Comparison of ENCODE assay signal across 8 mouse cellular contexts in the genomic region with DNA sequence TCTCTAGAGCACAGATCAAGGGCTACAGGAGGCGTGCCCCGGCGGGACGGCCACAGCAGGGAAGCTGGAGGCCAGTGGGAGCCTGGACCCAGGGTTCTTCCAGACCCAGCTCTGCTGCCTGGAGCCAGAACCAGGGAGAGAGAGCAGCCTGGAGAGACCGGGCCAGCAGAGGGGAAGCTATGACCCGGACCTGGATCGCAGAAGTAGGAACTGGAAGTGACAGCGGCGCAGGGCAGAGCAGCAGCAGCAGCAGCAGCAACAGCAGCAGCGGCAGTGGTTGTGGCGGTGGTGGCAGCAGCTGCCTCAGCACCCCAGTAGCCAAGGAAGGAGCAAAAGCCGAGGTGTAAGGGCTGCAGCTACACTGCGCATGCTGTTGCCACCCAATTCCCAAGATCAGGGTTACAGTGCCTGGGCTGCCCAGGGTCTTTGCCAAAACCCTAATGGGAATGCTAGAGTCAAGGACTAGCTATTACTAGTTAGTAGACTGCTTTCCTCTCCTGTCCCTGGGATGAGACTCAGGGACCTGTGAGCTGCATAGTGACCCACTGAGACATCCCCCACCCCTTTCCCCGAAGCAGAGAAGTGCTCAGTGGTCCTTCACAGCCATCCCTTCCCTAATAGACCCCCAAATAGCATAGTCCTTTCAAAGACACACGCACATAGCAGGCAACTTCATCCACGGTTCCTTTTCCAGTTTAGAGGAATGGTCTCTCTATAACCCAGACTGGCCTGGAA. TPM values are rescaled to one million over a fixed set of nuclear protein-coding genes. Genes with fewer than 3 reads are reported as not detected.
A peak's percentile ranks its signal among the peaks of the same experiment; 100 is the strongest.
DNase-seq lines count a peak whose midpoint lies in the region; ATAC-seq and TF ChIP-seq lines count a peak whose summit lies in the region.

No protein-coding gene starts in this region.

- no peak for TF ChIP-seq CTCF in brain, embryonic 14.5 days (IDR thresholded peaks at IDR 0.05; ENCODE audit: borderline replicate concordance, extremely low read depth, insufficient read depth, insufficient read length)
- TF ChIP-seq CTCF in small intestine, adult 2 months (IDR thresholded peaks at IDR 0.05; ENCODE audit: extremely low read depth, insufficient read length, insufficient replicate concordance, low read depth, low read length), result no peak

- 21% methylated on average over 16 of the region's 16 CpGs for WGBS in forebrain, embryonic 16.5 days
- 31% methylated on average over 16 of the region's 16 CpGs for WGBS in small intestine, adult 2 months

- H3K4me1 ChIP-seq in forebrain, embryonic 16.5 days (replicated peaks; ENCODE audit: control insufficient read depth, insufficient read depth, low read length), result 0 out of 2 replicates have a peak, but pooled peaks cover 6% of the 10 kb centered on the region
- peaks cover 21% of the 10 kb centered on the region for H3K4me1 ChIP-seq in megakaryocyte, embryonic 14.5 days
- H3K4me1 ChIP-seq in small intestine, adult 2 months (ENCODE audit: control insufficient read depth, insufficient read depth, insufficient read length, low read length), result peaks cover 3% of the 10 kb centered on the region; the same call in 1 of the 2 replicates

- H3K27me3 ChIP-seq in forebrain, embryonic 16.5 days (replicated peaks; ENCODE audit: control insufficient read depth, insufficient read depth, low read length), result no peaks in the 10 kb centered on the region
- peaks cover 30% of the 10 kb centered on the region for H3K27me3 ChIP-seq in megakaryocyte, embryonic 14.5 days (replicated peaks)
- no peaks in the 10 kb centered on the region for H3K27me3 ChIP-seq in small intestine, adult 2 months (ENCODE audit: control insufficient read depth, insufficient read depth, low read length)

- H3K9me3 ChIP-seq in forebrain, embryonic 16.5 days (ENCODE audit: control insufficient read depth, low read length), result no peaks in the 10 kb centered on the region
- no peaks in the 10 kb centered on the region for H3K9me3 ChIP-seq in megakaryocyte, embryonic 14.5 days

- peak overlapping the region; percentile 43; the same call in 1 of the 2 replicates for H3K9ac ChIP-seq in forebrain, embryonic 16.5 days (replicated peaks; ENCODE audit: low read depth, low read length)

- no peak overlapping the region for H3K27ac ChIP-seq in forebrain, embryonic 16.5 days (ENCODE audit: low read length)
- H3K27ac ChIP-seq in small intestine, adult 2 months (ENCODE audit: insufficient read depth, low read depth, low read length), result no peak overlapping the region; the same call in 1 of the 2 replicates

- TF ChIP-seq POLR2A in brain, embryonic 14.5 days (IDR thresholded peaks at IDR 0.05; ENCODE audit: borderline replicate concordance, extremely low read depth, insufficient read depth, insufficient read length, poor library complexity, severe bottlenecking), result no peak
- TF ChIP-seq POLR2A in small intestine, adult 2 months (IDR thresholded peaks at IDR 0.05; ENCODE audit: low read depth, low read length), result no peak

- peak overlapping the region; percentile 47 for H3K4me3 ChIP-seq in forebrain, embryonic 16.5 days (replicated peaks; ENCODE audit: low read length)
- H3K4me3 ChIP-seq in megakaryocyte, embryonic 14.5 days (replicated peaks), result peak overlapping the region; percentile 91
- peak overlapping the region; percentile 63 for H3K4me3 ChIP-seq in small intestine, adult 2 months (ENCODE audit: low read depth, low read length)

- peak; percentile 18 for DNase-seq in ZHBTc4 (ENCODE audit: low read depth, low spot score)
- DNase-seq in brain, embryonic 14.5 days (ENCODE audit: low read depth), result peak; percentile 48
- peak; percentile 60 for DNase-seq in heart, postnatal 4 days
- peak; percentile 7 to 9 for DNase-seq in layer of hippocampus, postnatal 25 days (ENCODE audit: extremely low spot score in 1 of 2, low spot score in 1 of 2)
- DNase-seq in c-Kit-positive CD71-positive TER-119-positive erythroid progenitor cells, embryonic 14.5 days (ENCODE audit: low spot score), result no peak

- peak; percentile 69 for ATAC-seq in forebrain, embryonic 16.5 days

- H3K4me2 ChIP-seq in forebrain, embryonic 16.5 days (ENCODE audit: low read length), result peak overlapping the region; percentile 75

- no peaks in the 10 kb centered on the region for H3K36me3 ChIP-seq in forebrain, embryonic 16.5 days (ENCODE audit: control insufficient read depth, insufficient read depth)
- no peaks in the 10 kb centered on the region for H3K36me3 ChIP-seq in megakaryocyte, embryonic 14.5 days (replicated peaks; ENCODE audit: low read length)
- no peaks in the 10 kb centered on the region for H3K36me3 ChIP-seq in small intestine, adult 2 months (ENCODE audit: control insufficient read depth, insufficient read depth, low read length)

RNA-seq across cellular contexts. Expression of a gene that starts 11.9 kb away (rescaled TPM):
- 10.3 and 12.6 TPM in 2 replicates for polyA plus RNA-seq in brain, embryonic 14.5 days (2012; rRNA removed)
- 4.9 and 6.4 TPM in 2 replicates for polyA plus RNA-seq in forebrain, embryonic 16.5 days (2015; fragmentation: Nextera tagmentation; extraction: Ambion mirVana)
- 10 to 100 TPM; 78.0 to 82.2 TPM for total RNA-seq in heart, postnatal 4 days (2021)
- 10 to 100 TPM; 29.4 to 37.2 TPM for total RNA-seq in layer of hippocampus, postnatal 25 days (2021)
- polyA plus RNA-seq in megakaryocyte, embryonic 14.5 days (2012; ENCODE audit: insufficient read depth, low replicate concordance), result 0.62 TPM in 1 of 2 replicates, not detected in the other
- polyA plus RNA-seq in small intestine, adult 2 months (2012; rRNA removed), result 1.7 and 2.4 TPM in 2 replicates
